Mouse (Mus musculus): ENCODE results near the gene Trpm5. TPM values are rescaled to one million over a fixed set of nuclear protein-coding genes. Genes with fewer than 3 reads are reported as not detected.

The Trpm5 gene
- polyA plus RNA-seq, 1 experiment = 0.95 TPM

DNA sequence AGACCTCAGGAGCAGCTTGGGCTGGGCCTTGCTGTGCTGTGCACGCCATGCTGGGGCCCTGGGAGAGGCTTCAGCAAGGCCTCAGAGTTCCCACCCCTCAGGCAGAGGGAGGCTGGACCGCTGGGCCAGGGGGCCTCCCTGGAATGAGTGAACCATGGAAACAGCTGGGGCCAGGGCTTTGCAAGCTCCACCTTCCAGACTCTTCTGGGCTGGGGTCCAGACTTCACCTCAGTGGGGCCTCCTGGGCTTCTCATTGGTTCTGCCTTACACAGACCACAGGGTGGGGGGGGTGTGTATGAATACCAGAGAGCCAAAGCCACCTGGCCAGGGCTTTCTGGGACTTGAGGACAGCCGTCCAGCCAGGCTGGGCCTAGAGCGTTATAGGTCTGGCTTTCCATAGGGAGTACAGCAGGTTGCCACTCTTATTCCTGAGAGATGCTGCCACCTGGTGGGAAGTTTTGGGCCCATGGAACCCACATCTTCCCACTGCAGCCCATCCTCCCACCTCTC, 7.3 kb downstream of the Trpm5 start:
- 71% methylated on average over 4 of the region's 4 CpGs for WGBS
- no peak for DNase-seq (ENCODE audit: low read depth in 1 of 2, low spot score in 2 of 2)
- no peaks in the 10 kb centered on the region for H3K27me3 ChIP-seq (ENCODE audit: control insufficient read depth, insufficient read depth, low read length)

DNA sequence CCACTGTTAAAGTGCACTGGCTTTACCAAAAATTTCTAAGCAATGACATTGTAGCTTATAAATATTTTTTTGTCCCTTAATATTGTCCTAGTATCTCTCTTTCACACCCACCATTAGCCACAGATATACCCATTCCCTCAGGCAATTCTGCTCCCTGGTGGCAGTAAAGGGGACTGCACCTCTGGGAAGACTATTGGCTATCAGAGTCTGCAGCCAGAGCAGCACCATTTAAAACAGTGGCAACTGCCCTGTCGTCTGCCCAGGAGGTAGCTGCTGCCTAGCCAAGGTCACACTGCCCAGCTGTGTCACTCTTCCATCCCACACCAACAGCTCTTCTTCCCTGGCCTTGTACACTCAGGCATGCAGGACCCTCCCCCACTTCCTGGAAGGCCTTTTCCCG, 8.1 kb downstream of the Trpm5 start:
- Histone ChIP-seq H3K36me3 (ENCODE audit: control insufficient read depth, insufficient read depth, low read length) (no peaks in the 10 kb centered on the region), H3K4me3 (ENCODE audit: extremely low read depth, insufficient read depth, insufficient read length) (no peak overlapping the region)
- peak; percentile 30 to 76 for DNase-seq (ENCODE audit: low read depth in 1 of 2, low spot score in 2 of 2)

More for the DNA sequence above, 7.3 kb downstream of the Trpm5 start:
- Histone ChIP-seq H3K4me3 (ENCODE audit: extremely low read depth, insufficient read depth, insufficient read length) (no peak overlapping the region), H3K36me3 (ENCODE audit: control insufficient read depth, insufficient read depth, low read length) (no peaks in the 10 kb centered on the region), H3K27ac (ENCODE audit: insufficient read depth, low read length) (no peak overlapping the region), H3K4me1 (ENCODE audit: control insufficient read depth, insufficient read depth, insufficient read length) (no peaks in the 10 kb centered on the region)
- TF ChIP-seq CTCF (IDR thresholded peaks at IDR 0.05; ENCODE audit: extremely low read depth, insufficient read depth, insufficient read length, insufficient replicate concordance) (no peak), POLR2A (IDR thresholded peaks at IDR 0.05; ENCODE audit: low read depth, low read length) (no peak)

DNA sequence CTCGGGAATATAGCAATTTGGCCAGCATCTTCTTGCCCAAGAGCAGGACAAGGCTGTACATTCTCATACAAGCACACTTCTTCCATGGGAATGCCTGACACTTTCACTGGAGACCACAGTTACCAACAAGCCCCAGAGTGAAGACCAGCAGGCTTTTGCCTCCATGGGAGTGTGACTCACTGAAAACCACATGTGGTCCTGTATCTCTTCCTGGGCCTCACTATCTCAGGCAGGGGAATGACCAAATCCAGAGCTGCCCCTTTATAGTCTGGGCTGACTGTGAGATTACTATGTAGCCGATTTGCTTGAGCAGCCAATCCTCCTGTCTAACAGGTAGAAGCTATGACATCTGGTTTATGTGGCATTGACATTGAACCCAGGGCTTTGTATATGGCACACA, 10.7 kb downstream of the Trpm5 start:
- Histone ChIP-seq H3K27ac (ENCODE audit: insufficient read depth, low read length) (no peak overlapping the region), H3K4me3 (ENCODE audit: extremely low read depth, insufficient read depth, insufficient read length) (no peak overlapping the region), H3K4me1 (ENCODE audit: control insufficient read depth, insufficient read depth, insufficient read length) (no peaks in the 10 kb centered on the region), H3K27me3 (ENCODE audit: control insufficient read depth, insufficient read depth, low read length) (no peaks in the 10 kb centered on the region), H3K36me3 (ENCODE audit: control insufficient read depth, insufficient read depth, low read length) (no peaks in the 10 kb centered on the region)
- 71% methylated on average over 2 of the region's 2 CpGs for WGBS
- TF ChIP-seq POLR2A (IDR thresholded peaks at IDR 0.05; ENCODE audit: low read depth, low read length) = no peak
- no peak for TF ChIP-seq CTCF (IDR thresholded peaks at IDR 0.05; ENCODE audit: extremely low read depth, insufficient read depth, insufficient read length, insufficient replicate concordance)
- DNase-seq (ENCODE audit: low read depth in 1 of 2, low spot score in 2 of 2) = no peak

More for the DNA sequence above, 8.1 kb downstream of the Trpm5 start:
- Histone ChIP-seq H3K4me1 (ENCODE audit: control insufficient read depth, insufficient read depth, insufficient read length) (no peaks in the 10 kb centered on the region), H3K27me3 (ENCODE audit: control insufficient read depth, insufficient read depth, low read length) (no peaks in the 10 kb centered on the region), H3K27ac (ENCODE audit: insufficient read depth, low read length) (no peak overlapping the region)
- TF ChIP-seq CTCF (IDR thresholded peaks at IDR 0.05; ENCODE audit: extremely low read depth, insufficient read depth, insufficient read length, insufficient replicate concordance) (peak; percentile 77; the same call in 1 of the 2 replicates), POLR2A (IDR thresholded peaks at IDR 0.05; ENCODE audit: low read depth, low read length) (no peak)
- 60% methylated on average over 2 of the region's 2 CpGs for WGBS

DNA sequence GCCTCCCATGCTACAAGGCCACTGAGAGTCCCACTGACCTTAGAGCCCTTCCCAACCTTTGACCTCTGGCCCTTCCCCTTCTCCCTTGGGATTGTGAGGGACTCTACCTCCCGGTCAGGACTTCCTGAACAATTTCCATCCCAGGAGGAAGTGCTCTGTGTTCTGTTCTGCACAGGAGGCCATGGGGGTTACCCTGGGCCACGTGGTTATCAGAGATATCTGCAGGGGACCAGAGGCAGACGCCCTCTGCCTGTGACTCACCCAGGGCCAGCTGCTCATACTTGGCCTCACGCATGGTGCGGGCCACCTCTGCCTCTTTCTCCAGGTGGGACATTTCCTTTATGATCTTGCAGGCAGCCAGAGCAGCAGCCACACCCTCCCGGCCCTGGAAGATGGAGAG, 12.4 kb downstream of the Trpm5 start:
- WGBS = 60% methylated on average over 6 of the region's 6 CpGs
- no peak for DNase-seq (ENCODE audit: low read depth in 1 of 2, low spot score in 2 of 2)
- TF ChIP-seq CTCF (IDR thresholded peaks at IDR 0.05; ENCODE audit: extremely low read depth, insufficient read depth, insufficient read length, insufficient replicate concordance) (no peak), POLR2A (IDR thresholded peaks at IDR 0.05; ENCODE audit: low read depth, low read length) (no peak)

DNA sequence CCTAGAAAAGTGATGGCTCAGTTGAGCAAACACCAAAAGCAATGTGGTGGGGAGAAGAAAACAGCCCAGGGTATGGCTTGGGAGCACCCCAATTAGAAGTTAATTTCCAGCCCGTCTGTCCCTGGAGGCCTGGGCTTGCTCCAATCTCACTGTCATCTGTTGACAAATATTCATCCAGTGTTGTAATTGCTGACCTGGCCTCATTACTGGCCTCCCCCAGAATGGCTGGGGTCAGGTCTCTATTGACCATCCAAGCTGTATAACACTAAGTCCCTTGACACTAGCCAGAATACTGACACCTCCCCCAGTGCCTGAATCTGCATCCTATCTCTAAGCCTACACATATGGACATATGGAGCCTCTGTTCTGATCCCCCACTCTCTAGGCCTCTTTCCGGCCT, 17.1 kb downstream of the Trpm5 start:
- H3K4me3 ChIP-seq (ENCODE audit: extremely low read depth, insufficient read depth, insufficient read length) = no peak overlapping the region
- no peaks in the 10 kb centered on the region for H3K36me3 ChIP-seq (ENCODE audit: control insufficient read depth, insufficient read depth, low read length)
- no peak overlapping the region for H3K27ac ChIP-seq (ENCODE audit: insufficient read depth, low read length)
- 96% methylated on average over 2 of the region's 2 CpGs for WGBS
- no peak for DNase-seq (ENCODE audit: low read depth in 1 of 2, low spot score in 2 of 2)
- H3K27me3 ChIP-seq (ENCODE audit: control insufficient read depth, insufficient read depth, low read length) = no peaks in the 10 kb centered on the region
- no peak for TF ChIP-seq POLR2A (IDR thresholded peaks at IDR 0.05; ENCODE audit: low read depth, low read length)
- TF ChIP-seq CTCF (IDR thresholded peaks at IDR 0.05; ENCODE audit: extremely low read depth, insufficient read depth, insufficient read length, insufficient replicate concordance) = no peak
- no peaks in the 10 kb centered on the region for H3K4me1 ChIP-seq (ENCODE audit: control insufficient read depth, insufficient read depth, insufficient read length)

More for the DNA sequence above, 12.4 kb downstream of the Trpm5 start:
- no peak overlapping the region for H3K4me3 ChIP-seq (ENCODE audit: extremely low read depth, insufficient read depth, insufficient read length)
- H3K4me1 ChIP-seq (ENCODE audit: control insufficient read depth, insufficient read depth, insufficient read length) = no peaks in the 10 kb centered on the region
- H3K27me3 ChIP-seq (ENCODE audit: control insufficient read depth, insufficient read depth, low read length) = no peaks in the 10 kb centered on the region
- H3K36me3 ChIP-seq (ENCODE audit: control insufficient read depth, insufficient read depth, low read length) = no peaks in the 10 kb centered on the region
- no peak overlapping the region for H3K27ac ChIP-seq (ENCODE audit: insufficient read depth, low read length)

DNA sequence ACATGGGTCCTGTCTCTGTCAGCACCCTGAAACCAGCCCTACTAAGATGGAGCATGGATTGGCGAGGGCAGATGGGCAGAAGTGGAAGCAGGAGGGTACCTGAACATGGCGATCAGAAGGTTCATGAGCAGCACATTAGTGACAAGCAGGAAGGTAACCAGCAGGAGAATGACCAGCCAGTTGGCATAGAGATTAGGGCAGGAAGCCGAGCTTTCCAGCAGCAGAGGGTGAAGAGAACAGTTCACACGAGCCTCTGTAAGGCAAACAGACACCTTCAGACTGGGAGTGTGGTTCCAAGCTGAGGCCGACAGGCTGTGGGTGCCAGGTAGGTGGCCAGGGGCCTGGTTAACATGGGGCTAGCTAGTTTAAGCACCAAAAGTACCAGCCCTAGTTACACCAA, 19.0 kb downstream of the Trpm5 start:
- no peaks in the 10 kb centered on the region for H3K36me3 ChIP-seq (ENCODE audit: control insufficient read depth, insufficient read depth, low read length)
- no peak overlapping the region for H3K27ac ChIP-seq (ENCODE audit: insufficient read depth, low read length)
- TF ChIP-seq POLR2A (IDR thresholded peaks at IDR 0.05; ENCODE audit: low read depth, low read length) (no peak), CTCF (IDR thresholded peaks at IDR 0.05; ENCODE audit: extremely low read depth, insufficient read depth, insufficient read length, insufficient replicate concordance) (no peak)
- no peak for DNase-seq (ENCODE audit: low read depth in 1 of 2, low spot score in 2 of 2)
- no peaks in the 10 kb centered on the region for H3K27me3 ChIP-seq (ENCODE audit: control insufficient read depth, insufficient read depth, low read length)
- WGBS = 85% methylated on average over 5 of the region's 5 CpGs
- H3K4me3 ChIP-seq (ENCODE audit: extremely low read depth, insufficient read depth, insufficient read length) = no peak overlapping the region
- H3K4me1 ChIP-seq (ENCODE audit: control insufficient read depth, insufficient read depth, insufficient read length) = peaks cover under 1% of the 10 kb centered on the region; the same call in 1 of the 2 replicates

DNA sequence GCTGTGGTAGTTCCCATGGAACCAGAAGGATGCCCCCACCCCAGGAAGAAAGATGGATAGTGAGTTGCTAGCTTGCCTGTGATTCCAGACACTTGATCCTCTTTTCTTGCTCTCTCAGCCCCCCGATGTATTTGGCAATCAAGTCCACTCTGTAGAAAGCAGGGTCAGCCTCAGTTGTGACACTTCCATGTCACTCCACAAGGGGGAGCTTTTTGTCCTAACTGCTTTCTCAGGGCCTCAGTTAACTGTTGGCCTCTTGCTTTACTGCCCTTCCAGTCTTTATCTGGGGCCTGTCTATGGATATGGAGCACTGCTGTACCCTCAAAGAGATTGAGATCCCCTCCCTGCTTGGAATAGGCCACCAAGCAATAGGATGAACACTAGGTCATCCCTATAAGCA, 21.4 kb downstream of the Trpm5 start:
- H3K36me3 ChIP-seq (ENCODE audit: control insufficient read depth, insufficient read depth, low read length) = no peaks in the 10 kb centered on the region
- TF ChIP-seq POLR2A (IDR thresholded peaks at IDR 0.05; ENCODE audit: low read depth, low read length) (no peak), CTCF (IDR thresholded peaks at IDR 0.05; ENCODE audit: extremely low read depth, insufficient read depth, insufficient read length, insufficient replicate concordance) (peak; percentile 43; the same call in 1 of the 2 replicates)
- peak; percentile 15 to 44 for DNase-seq (ENCODE audit: low read depth in 1 of 2, low spot score in 2 of 2)
- H3K27ac ChIP-seq (ENCODE audit: insufficient read depth, low read length) = no peak overlapping the region
- H3K4me1 ChIP-seq (ENCODE audit: control insufficient read depth, insufficient read depth, insufficient read length) = peaks cover 14% of the 10 kb centered on the region; the same call in 1 of the 2 replicates
- no peaks in the 10 kb centered on the region for H3K27me3 ChIP-seq (ENCODE audit: control insufficient read depth, insufficient read depth, low read length)
- no peak overlapping the region for H3K4me3 ChIP-seq (ENCODE audit: extremely low read depth, insufficient read depth, insufficient read length)
- WGBS = 60% methylated on average over 1 of the region's 1 CpGs
